Mouse (Mus musculus): ENCODE results near the gene Sfxn1. TPM values are rescaled to one million over a fixed set of nuclear protein-coding genes. Genes with fewer than 3 reads are reported as not detected.

The Sfxn1 gene
- total RNA-seq, 2 experiments from 2014 or later: 42.6 to 45.1 TPM

DNA sequence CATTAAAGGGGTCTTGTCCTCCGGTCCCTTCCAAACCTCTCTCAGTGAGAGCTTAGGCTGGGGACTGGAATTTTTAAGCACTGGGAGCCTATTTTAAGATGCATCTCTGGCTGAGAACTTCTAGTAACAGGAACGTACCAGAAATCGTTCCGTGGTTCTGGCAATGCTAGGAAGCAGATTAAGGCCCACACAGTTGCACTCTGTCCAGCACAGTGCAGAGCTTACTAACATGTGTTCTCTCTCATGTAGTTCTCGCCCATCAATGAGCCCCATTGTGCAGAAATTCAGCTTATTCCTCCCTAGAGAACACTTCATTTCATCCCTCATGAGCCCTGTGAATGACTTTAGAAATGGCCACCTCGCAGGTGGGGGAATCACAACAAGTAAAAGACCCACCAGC is 44.1 kb downstream of the Sfxn1 start:
- no peak for DNase-seq (ENCODE audit: extremely low spot score in 1 of 2, low spot score in 1 of 2)

DNA sequence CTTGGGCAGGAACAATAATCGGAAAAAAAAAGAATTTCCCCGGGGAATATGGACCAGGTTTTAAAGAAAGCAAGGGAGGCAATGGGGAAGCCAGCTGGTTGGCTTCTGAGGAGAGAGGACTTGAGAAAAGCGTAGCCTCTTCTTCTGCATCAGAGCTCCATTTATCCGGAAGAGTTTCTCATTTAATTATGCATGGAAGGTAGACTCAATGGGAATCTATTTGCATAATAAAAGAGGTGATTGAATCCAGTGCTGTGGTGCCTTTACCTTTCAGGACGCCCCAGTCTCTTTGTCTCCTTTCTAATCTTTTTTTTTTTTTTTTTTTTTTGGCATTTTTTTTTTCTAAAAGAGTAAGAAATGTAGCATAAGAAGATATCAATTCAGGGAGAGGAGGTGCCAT is 46.7 kb downstream of the Sfxn1 start:
- DNase-seq (ENCODE audit: extremely low spot score in 1 of 2, low spot score in 1 of 2): no peak

GRCm38 (mm10) chr13:54137756-54138410 is 66.2 kb downstream of the Sfxn1 start:
- DNase-seq (ENCODE audit: extremely low spot score in 1 of 2, low spot score in 1 of 2): no peak

GRCm38 (mm10) chr13:54143788-54144187 is 72.1 kb downstream of the Sfxn1 start:
- no peak for DNase-seq (ENCODE audit: extremely low spot score in 1 of 2, low spot score in 1 of 2)

DNA sequence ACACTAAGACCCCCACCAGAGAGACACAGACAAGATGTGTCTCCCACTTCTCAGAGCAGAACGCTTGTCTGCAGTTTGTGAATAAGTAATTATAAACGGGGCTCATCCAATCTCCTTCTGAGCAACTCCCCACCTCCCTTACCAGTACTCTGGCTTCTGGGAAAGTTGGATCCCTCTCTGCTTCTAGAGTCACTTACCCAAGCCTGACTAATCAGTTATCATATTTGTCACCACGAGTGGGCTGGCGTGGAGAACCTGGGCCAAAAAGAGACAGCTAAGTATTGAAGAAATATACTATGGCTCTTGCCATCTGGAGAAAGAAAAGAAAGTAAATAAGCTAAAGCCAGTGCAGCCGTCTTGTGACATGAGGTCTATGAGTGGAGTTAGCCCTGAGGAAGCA is 73.0 kb downstream of the Sfxn1 start:
- no peak for DNase-seq (ENCODE audit: extremely low spot score in 1 of 2, low spot score in 1 of 2)

GRCm38 (mm10) chr13:54147328-54147727 is 75.7 kb downstream of the Sfxn1 start:
- peak in 1 of 2 experiments; percentile 19 for DNase-seq (ENCODE audit: extremely low spot score in 1 of 2, low spot score in 1 of 2)

- DNase-seq (ENCODE audit: extremely low spot score in 1 of 2, low spot score in 1 of 2): no peak
Observed at GRCm38 (mm10) chr13:54152421-54152820, 80.8 kb downstream of the Sfxn1 start.

GRCm38 (mm10) chr13:54152911-54153310 is 81.2 kb downstream of the Sfxn1 start:
- DNase-seq (ENCODE audit: extremely low spot score in 1 of 2, low spot score in 1 of 2): no peak

DNA sequence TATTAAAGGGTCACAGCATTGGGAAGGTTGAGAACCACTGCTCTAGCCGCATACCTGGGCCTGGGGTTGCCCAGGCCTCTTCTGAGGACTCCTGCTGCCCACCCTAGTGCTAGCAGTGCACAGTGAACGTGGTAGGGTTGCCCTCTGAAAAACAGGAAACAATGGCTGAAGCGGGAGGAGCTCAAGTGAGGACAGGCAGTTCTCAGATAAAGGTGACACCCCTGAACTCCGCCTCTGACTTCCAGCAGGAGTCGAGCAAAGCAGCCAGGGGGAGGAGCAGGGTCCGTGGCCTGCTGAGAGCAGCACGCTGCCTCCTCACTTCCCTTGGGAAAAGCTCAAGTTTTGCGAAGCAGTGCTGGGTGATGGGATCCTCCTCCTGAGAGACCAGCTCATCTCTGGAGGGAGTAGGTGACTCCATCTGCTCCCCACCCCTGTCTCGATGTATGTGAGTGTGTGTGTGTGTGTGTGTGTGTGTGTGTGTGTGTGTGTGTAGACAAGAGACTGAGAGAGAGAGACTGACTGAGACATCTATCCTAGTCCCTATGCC is 82.1 kb downstream of the Sfxn1 start:
- DNase-seq (ENCODE audit: extremely low spot score in 1 of 2, low spot score in 1 of 2): no peak

DNA sequence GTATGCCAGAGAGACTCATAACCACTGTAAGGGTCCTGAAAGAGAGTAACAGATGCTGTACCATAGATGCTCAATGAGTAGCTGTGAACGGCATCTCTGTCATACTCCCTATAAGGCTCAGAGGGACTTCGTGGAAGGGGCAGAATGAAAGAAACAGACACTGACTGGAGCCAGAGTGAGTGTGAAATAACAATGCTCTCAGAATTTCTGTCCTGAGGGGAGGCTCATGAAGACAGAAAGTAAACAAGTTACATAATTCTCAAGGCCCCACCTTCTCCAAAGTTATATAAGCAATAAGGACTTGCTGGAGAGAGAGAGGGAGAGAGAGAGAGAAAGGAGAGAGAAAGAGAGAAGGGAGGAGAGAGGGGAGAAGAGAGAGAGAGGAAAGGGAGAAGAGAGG is 84.2 kb downstream of the Sfxn1 start:
- DNase-seq (ENCODE audit: extremely low spot score in 1 of 2, low spot score in 1 of 2): no peak

Other genes with a start within 250 kb of the Sfxn1 start
- gene Drd1, start 16.2 kb upstream of the Sfxn1 start, total RNA-seq (2021): 1 to 10 TPM; 4.3 to 5.1 TPM
- 1 to 10 TPM; 5.6 to 6.9 TPM for gene Hrh2, start 120.3 kb downstream of the Sfxn1 start, total RNA-seq (2021)

Data from layer of hippocampus, postnatal 25 days (tissue).